Mouse (Mus musculus): ENCODE results near the gene Zfp811.

GRCm38 (mm10) chr17:32839083-32839802 is 29.5 kb upstream of the Zfp811 start:
- TF ChIP-seq CTCF (IDR thresholded peaks at IDR 0.05; ENCODE audit: low read depth) (no peak), EP300 (IDR thresholded peaks at IDR 0.05; ENCODE audit: low read depth) (no peak)
